Mouse (Mus musculus) liver, adult 2 months (tissue): Measurements from ENCODE around the gene Glycam1. TPM values are rescaled to one million over a fixed set of nuclear protein-coding genes. Genes with fewer than 3 reads are reported as not detected.

Experiments used
- DNase-seq: peaks from one replicate; pipeline ENCODE4 v3.0.0-alpha.2; 2011; ENCODE audit warnings: low read depth, low spot score; ENCODE audit errors: extremely low read depth
- H3K27ac ChIP-seq: fragments of 200-500 bp; replicated peaks from 2 replicates; pipeline ENCODE4 v1.5.1; 2012; ENCODE audit warnings: low read depth, mild to moderate bottlenecking, control low read depth, inconsistent platforms, low read length; ENCODE audit not compliant: insufficient read depth
- H3K27me3 ChIP-seq: fragments of 200-500 bp; 2 replicates; pipeline ENCODE4 v1.6.1; 2012; ENCODE audit warnings: mild to moderate bottlenecking, moderate library complexity, low read length, inconsistent platforms; ENCODE audit not compliant: control insufficient read depth, insufficient read depth
- H3K36me3 ChIP-seq: fragments of 200-500 bp; 2 replicates; pipeline ENCODE4 v1.6.1; 2012; ENCODE audit warnings: low read length, inconsistent platforms; ENCODE audit not compliant: control insufficient read depth, insufficient read depth
- H3K4me1 ChIP-seq: fragments of 200-500 bp; 2 replicates; pipeline ENCODE4 v1.6.1; 2011; ENCODE audit warnings: low read length; ENCODE audit not compliant: control insufficient read depth, insufficient read depth
- H3K4me3 ChIP-seq: fragments of 200-500 bp; 2 replicates; pipeline ENCODE4 v1.5.1; 2011; ENCODE audit warnings: low read depth, mild to moderate bottlenecking, control low read depth, low read length, moderate library complexity; ENCODE audit not compliant: insufficient read depth
- H3K79me2 ChIP-seq: fragments of 200-500 bp; 2 replicates; pipeline ENCODE4 v1.6.1; 2012; ENCODE audit warnings: inconsistent platforms, mild to moderate bottlenecking, low read length, moderate library complexity; ENCODE audit not compliant: control insufficient read depth, insufficient read depth
- H3K9ac ChIP-seq: fragments of 200-500 bp; 2 replicates; pipeline ENCODE4 v1.6.1; 2012; ENCODE audit warnings: low read depth, mild to moderate bottlenecking, control low read depth, inconsistent platforms, low read length
- CTCF ChIP-seq: fragments of 200-500 bp; IDR thresholded peaks from 2 replicates; pipeline ENCODE4 v1.5.1; 2011; ENCODE audit warnings: low read depth, low read length, control low read depth
- POLR2A ChIP-seq: fragments of 200-500 bp; IDR thresholded peaks from 2 replicates; pipeline ENCODE4 v1.6.1; 2011; ENCODE audit warnings: low read length, control low read depth; ENCODE audit not compliant: insufficient read depth; ENCODE audit errors: extremely low read depth
- WGBS: fragments of 180-500 bp; shearing (Covaris S2); methylation state at CpG from one replicate; pipeline ENCODE4 v1.1.7; 2018; 5-methylcytosine and 5-hydroxymethylcytosine counted together
- polyA plus RNA-seq: library from polyadenylated mRNA; depleted of rRNA; stranded (reverse); fragments of >200 nt; gene quantifications from 2 replicates; pipeline ENCODE4 v1.2.3, GENCODE M21; 2012
- total RNA-seq: library from RNA; depleted of rRNA; stranded (reverse); fragments of >200 nt; gene quantifications from 2 replicates; pipeline ENCODE4 v1.2.3, GENCODE M21; 2014

The Glycam1 gene
- total and polyA plus RNA-seq, 2 experiments, result not detected

DNA sequence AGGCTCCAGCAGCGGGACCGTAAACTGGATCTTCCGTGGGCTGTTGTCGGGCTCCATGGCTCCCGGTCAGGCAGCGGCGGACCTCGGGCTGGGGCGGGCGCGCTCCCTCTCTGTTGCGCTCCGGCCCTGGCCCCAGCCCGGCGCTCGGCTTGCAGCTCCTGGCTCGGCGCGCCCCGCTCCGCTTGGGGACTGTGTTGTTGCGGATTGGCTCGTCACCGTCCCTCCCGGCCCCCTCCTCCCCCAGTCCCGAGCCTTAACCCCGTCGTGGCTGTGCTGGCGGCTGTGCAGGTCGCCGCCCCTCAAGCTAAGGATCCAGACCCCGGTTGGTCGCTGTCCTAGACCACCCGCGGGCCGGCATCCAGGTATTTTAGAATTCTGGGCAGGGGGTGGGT, 27.1 kb downstream of the Glycam1 start, which contains the start of gene Ppp1r1a:
Ppp1r1a (minus strand) TSS at position 182 of the 392 bp plus-strand sequence.
- Histone ChIP-seq H3K79me2 (no peaks in the 10 kb centered on the region), H3K27me3 (peaks cover 12% of the 10 kb centered on the region; the same call in 1 of the 2 replicates), H3K36me3 (no peaks in the 10 kb centered on the region), H3K4me1 (no peaks in the 10 kb centered on the region), H3K4me3 (no peak within 1 kb of the TSS), H3K9ac (no peak within 1 kb of the TSS), H3K27ac (no peak within 1 kb of the TSS)
- TF ChIP-seq CTCF (no peak), POLR2A (no peak)
- under 1% methylated on average over 34 of the region's 36 CpGs for WGBS
- no peak for DNase-seq

DNA sequence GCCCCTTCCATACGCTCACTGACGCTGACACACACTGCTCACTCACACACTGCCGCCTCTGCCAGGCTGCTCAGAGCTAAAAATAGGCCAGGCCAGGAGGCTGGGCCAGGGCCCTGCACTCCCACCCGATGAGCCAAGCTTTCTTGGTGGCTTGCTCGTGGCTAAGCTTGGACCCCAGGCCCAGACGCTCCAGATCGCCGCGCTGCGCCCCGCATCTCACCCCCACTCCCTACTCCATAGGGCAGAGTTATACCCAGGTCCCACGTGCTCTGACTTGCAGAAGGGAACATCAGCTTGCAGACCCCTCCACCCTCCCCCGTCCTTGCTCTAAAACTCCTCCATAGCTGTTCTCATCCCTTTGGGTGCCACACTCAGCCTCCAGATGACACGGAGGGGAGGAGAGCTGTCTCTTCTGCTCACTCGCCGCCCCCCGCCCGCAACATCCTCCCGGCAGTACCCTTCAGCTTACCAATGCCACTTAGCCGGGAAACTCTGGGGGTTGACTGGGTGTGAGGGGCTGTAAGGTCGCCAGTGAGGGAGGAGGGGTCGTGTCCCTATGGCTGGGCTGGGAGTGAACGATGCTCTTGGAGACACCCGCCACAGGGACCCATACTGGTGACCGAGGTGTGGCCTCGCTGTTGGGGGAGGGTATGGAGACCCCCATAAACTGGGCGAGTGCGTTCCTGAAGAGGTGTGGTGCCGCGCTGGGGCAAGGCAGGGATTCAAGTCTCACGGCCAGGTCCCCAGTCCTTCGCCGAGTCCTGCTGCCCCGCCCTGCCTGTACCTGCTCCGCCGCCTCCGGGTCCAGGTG, 27.7 kb downstream of the Glycam1 start:
- no peak for DNase-seq
- Histone ChIP-seq H3K4me1 (no peaks in the 10 kb centered on the region), H3K27ac (no peak overlapping the region), H3K27me3 (peaks cover 12% of the 10 kb centered on the region; the same call in 1 of the 2 replicates), H3K9ac (no peak overlapping the region), H3K79me2 (no peaks in the 10 kb centered on the region), H3K4me3 (no peak overlapping the region), H3K36me3 (no peaks in the 10 kb centered on the region)
- TF ChIP-seq CTCF (no peak), POLR2A (no peak)
- WGBS, result 7% methylated on average over 37 of the region's 37 CpGs

DNA sequence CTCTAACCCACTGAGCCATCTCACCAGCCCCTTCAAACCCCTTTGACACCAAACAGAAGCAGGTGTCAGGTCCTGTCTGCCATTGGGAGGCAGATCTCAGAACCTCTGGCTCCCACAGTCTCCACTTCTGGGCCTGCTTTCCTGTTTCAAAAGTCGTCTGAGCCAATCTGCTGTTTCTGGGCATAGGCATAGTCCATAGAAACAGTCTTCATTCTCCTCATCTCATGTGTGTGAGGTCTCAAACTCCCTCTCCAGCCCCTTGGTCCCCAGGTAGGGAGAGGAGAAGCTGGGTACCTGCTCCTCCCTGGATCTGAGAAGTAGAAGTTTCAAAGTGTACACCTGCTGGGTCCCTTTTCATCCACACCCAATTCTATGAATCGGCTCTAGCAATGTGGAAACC, 28.4 kb downstream of the Glycam1 start:
- Histone ChIP-seq H3K36me3 (no peaks in the 10 kb centered on the region), H3K4me1 (no peaks in the 10 kb centered on the region), H3K27me3 (peaks cover 12% of the 10 kb centered on the region; the same call in 1 of the 2 replicates), H3K9ac (no peak overlapping the region), H3K27ac (no peak overlapping the region), H3K4me3 (no peak overlapping the region), H3K79me2 (no peaks in the 10 kb centered on the region)
- TF ChIP-seq CTCF (no peak), POLR2A (no peak)
- WGBS, result 36% methylated on average over 2 of the region's 2 CpGs
- DNase-seq, result no peak

DNA sequence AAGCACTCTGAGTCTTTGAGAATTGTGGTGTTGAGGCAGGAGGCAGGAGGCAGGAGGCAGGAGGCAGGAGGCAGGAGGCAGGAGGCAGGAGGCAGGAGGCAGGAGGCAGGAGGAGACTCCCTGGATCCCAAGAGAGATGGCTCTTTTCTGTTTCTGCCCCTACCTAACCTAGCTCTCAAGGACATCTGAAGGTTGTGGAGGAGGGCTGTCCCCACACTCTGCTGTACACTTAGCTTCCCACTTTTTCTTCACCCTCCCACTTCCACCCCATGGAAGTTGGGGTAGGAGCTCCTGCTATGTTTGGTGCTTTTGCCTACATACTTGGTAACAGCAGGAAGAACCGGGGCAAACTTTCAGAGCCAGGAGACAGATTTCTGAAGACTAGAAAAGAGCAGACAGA, 29.1 kb downstream of the Glycam1 start:
- no peak overlapping the region for H3K4me3 ChIP-seq

DNA sequence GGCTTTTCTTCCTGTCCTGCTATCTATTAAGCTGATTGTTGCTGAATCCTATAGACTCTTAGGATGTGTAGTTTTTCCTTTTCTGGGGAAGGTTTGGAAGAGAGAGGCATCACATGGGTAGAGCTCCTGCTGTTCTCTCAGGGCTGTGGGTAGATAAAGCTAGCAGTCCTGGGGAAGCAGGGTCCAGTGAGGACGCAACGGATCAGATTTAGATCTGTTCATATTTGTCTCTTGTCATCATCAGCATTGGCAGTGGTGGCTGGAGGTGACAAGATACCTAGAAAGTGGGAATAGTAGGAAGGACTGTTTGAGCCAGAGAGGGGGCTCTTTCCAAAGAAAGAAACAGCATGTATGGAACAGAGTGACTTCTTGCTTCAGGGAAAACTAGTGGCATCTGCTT, 29.9 kb downstream of the Glycam1 start:
- no peaks in the 10 kb centered on the region for H3K79me2 ChIP-seq
- no peak overlapping the region for H3K9ac ChIP-seq
- peaks cover 12% of the 10 kb centered on the region; the same call in 1 of the 2 replicates for H3K27me3 ChIP-seq
- DNase-seq, result no peak
- 75% methylated on average over 2 of the region's 2 CpGs for WGBS
- no peaks in the 10 kb centered on the region for H3K36me3 ChIP-seq
- H3K4me3 ChIP-seq, result no peak overlapping the region
- no peaks in the 10 kb centered on the region for H3K4me1 ChIP-seq
- no peak for TF ChIP-seq POLR2A
- no peak for TF ChIP-seq CTCF
- no peak overlapping the region for H3K27ac ChIP-seq

More for the DNA sequence above, 29.1 kb downstream of the Glycam1 start:
- H3K27ac ChIP-seq, result no peak overlapping the region
- 70% methylated on average over 1 of the region's 1 CpGs for WGBS
- peaks cover 12% of the 10 kb centered on the region; the same call in 1 of the 2 replicates for H3K27me3 ChIP-seq
- TF ChIP-seq POLR2A, result no peak
- no peak for TF ChIP-seq CTCF
- no peaks in the 10 kb centered on the region for H3K4me1 ChIP-seq
- DNase-seq, result no peak
- no peak overlapping the region for H3K9ac ChIP-seq
- no peaks in the 10 kb centered on the region for H3K36me3 ChIP-seq
- no peaks in the 10 kb centered on the region for H3K79me2 ChIP-seq

DNA sequence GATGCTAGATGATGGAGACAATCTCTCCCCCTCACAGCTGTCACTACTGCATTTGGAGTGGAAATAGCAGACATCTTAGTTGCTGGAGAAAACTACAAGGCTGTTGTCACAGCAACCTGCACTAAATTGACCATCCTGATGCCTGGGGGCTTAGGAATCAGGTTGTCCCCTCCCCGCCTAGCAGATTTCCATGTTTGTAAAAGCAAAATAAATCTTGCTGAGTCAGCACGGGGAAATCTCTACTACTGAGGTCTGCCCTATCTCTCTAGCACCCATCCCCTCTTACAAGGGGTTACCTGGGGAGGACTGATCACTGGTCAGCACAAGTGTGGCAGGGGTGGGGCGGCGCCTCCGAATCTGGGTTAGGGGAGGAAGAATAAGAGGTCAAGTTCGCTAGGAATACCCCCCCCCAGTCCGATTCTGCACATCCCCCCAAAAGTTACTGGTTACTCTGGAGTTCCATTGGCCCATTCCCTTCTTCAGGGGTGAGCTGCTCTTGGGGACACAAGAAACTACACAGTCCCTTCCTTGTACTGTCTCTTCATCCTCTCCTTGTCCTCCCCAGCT, 30.7 kb downstream of the Glycam1 start:
- Histone ChIP-seq H3K9ac (no peak overlapping the region), H3K79me2 (no peaks in the 10 kb centered on the region), H3K36me3 (no peaks in the 10 kb centered on the region), H3K27ac (no peak overlapping the region), H3K27me3 (peaks cover 12% of the 10 kb centered on the region; the same call in 1 of the 2 replicates), H3K4me1 (no peaks in the 10 kb centered on the region), H3K4me3 (no peak overlapping the region)
- WGBS, result 68% methylated on average over 7 of the region's 7 CpGs
- TF ChIP-seq CTCF (no peak), POLR2A (no peak)
- no peak for DNase-seq
